Mouse (Mus musculus) forebrain, postnatal 0 days (tissue): ENCODE measurements around the gene Snx1. TPM values are rescaled to one million over a fixed set of nuclear protein-coding genes. Genes with fewer than 3 reads are reported as not detected.
A peak's percentile ranks its signal among the peaks of the same experiment; 100 is the strongest.

Experiments
- ATAC-seq: fragments of 200-750 bp; cut with Nextera tagmentation; 2 replicates; pipeline ENCODE4 v1.8.0; 2017; ENCODE audit warnings: mild to moderate bottlenecking, moderate library complexity
- DNase-seq: peaks from one replicate; pipeline ENCODE4 v3.0.0-alpha.2; 2015
- H3K27ac ChIP-seq: fragments of 300-500 bp; sonication (generic); 2 replicates; pipeline ENCODE4 v1.5.1; 2014; ENCODE audit warnings: low read depth, mild to moderate bottlenecking, antibody characterized with exemption, low read length, moderate library complexity, mixed read lengths
- H3K27me3 ChIP-seq: fragments of 300-500 bp; sonication (generic); 2 replicates; pipeline ENCODE4 v1.6.1; 2014; ENCODE audit warnings: mild to moderate bottlenecking, low read length, mixed read lengths; ENCODE audit not compliant: insufficient read depth
- H3K36me3 ChIP-seq: fragments of 300-500 bp; sonication (generic); 2 replicates; pipeline ENCODE4 v1.6.1; 2014; ENCODE audit warnings: mild to moderate bottlenecking, moderate library complexity; ENCODE audit not compliant: insufficient read depth
- H3K4me1 ChIP-seq: fragments of 300-500 bp; sonication (generic); 2 replicates; pipeline ENCODE4 v1.6.1; 2014; ENCODE audit warnings: antibody characterized with exemption; ENCODE audit not compliant: insufficient read depth
- H3K4me2 ChIP-seq: fragments of 300-500 bp; sonication (generic); 2 replicates; pipeline ENCODE4 v1.6.1; 2014; ENCODE audit warnings: low read depth, mild to moderate bottlenecking, moderate library complexity
- H3K4me3 ChIP-seq: fragments of 300-500 bp; sonication (generic); 2 replicates; pipeline ENCODE4 v1.5.1; 2014; ENCODE audit warnings: low read depth, low read length, mixed read lengths
- H3K9ac ChIP-seq: fragments of 300-500 bp; sonication (generic); 2 replicates; pipeline ENCODE4 v1.6.1; 2014; ENCODE audit warnings: mild to moderate bottlenecking
- H3K9me3 ChIP-seq: fragments of 300-500 bp; sonication (generic); 2 replicates; pipeline ENCODE4 v1.6.1; 2016; ENCODE audit warnings: low read length
- CTCF ChIP-seq: sonication (generic); IDR thresholded peaks from 2 replicates; pipeline ENCODE4 v1.5.1; 2016; ENCODE audit warnings: antibody characterized with exemption, control low read depth, low read depth
- WGBS: fragments of 180-500 bp; shearing (Covaris S2); extraction: QIAGEN DNeasy Blood & Tissue Kit; methylation state at CpG from one replicate; pipeline ENCODE4 v1.1.7; 2014; 5-methylcytosine and 5-hydroxymethylcytosine counted together
- polyA plus RNA-seq: library from polyadenylated mRNA; unstranded; fragments of >200 nt; fragmentation: Nextera tagmentation; extraction: Ambion mirVana; gene quantifications from 2 replicates; pipeline ENCODE4 v1.2.1, GENCODE M21; 2015
- total RNA-seq: library from RNA; depleted of rRNA; stranded (reverse); fragments of >200 nt; gene quantifications from 2 replicates; pipeline ENCODE4 v1.2.3, GENCODE M21; 2014; rRNA removed

The Snx1 gene
- total RNA-seq, result 59.8 and 66.9 TPM in 2 replicates
- polyA plus RNA-seq, result 42.8 and 51.5 TPM in 2 replicates

DNA sequence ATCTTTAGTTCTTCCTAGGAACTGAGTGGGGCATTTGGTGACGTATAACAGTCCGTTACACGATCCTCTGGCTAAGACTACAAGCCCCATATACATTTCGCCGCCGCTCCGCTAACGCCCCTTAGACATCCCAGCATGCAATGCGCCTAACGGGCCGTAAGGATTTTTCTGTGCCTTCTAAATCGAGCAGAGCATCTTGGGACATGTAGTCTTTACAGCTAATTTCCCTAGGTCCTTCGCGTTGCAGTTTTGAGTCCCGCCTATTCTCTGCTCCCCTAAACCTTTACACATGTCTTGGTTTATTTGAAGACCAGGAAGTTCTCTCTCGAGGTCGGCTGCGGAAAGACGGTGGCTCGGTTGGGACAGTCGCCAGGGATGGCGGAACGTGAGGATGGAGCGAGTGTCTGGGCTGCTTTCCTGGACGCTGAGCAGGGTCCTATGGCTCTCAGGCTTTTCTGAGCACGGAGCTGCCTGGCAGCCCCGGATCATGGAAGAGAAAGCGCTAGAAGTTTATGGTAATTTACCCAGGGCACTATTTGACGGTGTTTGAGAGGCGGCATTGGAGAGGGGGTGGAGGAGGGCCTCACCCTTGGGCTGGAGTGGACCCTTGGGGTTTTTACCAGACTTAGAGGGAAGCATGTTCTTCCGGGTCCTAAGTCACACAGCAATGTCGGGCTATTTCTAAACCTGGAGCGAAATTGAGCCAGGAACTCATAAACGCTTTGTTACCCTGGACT, at the start of gene Snx1, which contains the start of gene Ciao2a:
Gene Snx1, minus strand, starts transcription at position 132 of the 737 bp plus-strand sequence.
Gene Ciao2a, plus strand, starts transcription at position 156 of the 737 bp plus-strand sequence.
- H3K9me3 ChIP-seq, result no peaks in the 10 kb centered on the region
- H3K27ac ChIP-seq, result peak within 1 kb of the TSS; percentile 67
- H3K36me3 ChIP-seq, result 0 out of 2 replicates have a peak, but pooled peaks cover 4% of the 10 kb centered on the region
- 3% methylated on average over 34 of the region's 34 CpGs for WGBS
- H3K9ac ChIP-seq, result peak within 1 kb of the TSS; percentile 64
- peaks cover 5% of the 10 kb centered on the region for H3K4me1 ChIP-seq
- peak; percentile 36; the same call in 1 of the 2 replicates for TF ChIP-seq CTCF
- DNase-seq (peak; percentile 97), ATAC-seq (peak; percentile 66)
- H3K27me3 ChIP-seq, result no peaks in the 10 kb centered on the region
- H3K4me3 ChIP-seq, result peak within 1 kb of the TSS; percentile 64
- H3K4me2 ChIP-seq, result peak within 1 kb of the TSS; percentile 79

DNA sequence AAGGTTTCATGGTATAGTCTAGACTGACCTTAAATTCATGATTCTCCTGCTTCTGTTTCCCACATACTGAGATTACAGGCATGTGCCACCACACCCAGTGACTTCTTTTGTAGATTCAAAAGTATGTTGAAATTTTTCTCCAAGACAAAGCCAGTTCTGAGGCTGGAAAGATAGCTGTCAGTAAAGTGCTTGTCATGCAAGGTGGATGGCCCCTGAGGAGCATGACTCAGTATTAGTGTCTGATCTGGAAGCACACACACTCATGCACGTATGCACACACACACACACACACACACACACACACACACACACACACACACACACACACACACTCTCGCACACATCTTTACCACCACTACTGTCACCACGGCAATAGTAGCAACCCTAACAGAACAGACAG, 48.6 kb upstream of the Snx1 start:
- Histone ChIP-seq H3K36me3 (no peaks in the 10 kb centered on the region), H3K9me3 (no peaks in the 10 kb centered on the region), H3K4me3 (no peak overlapping the region), H3K4me1 (no peaks in the 10 kb centered on the region), H3K4me2 (no peak overlapping the region), H3K27me3 (no peaks in the 10 kb centered on the region), H3K9ac (no peak overlapping the region), H3K27ac (no peak overlapping the region)
- no peak for TF ChIP-seq CTCF
- DNase-seq, result no peak
- ATAC-seq, result no peak
- 88% methylated on average over 3 of the region's 3 CpGs for WGBS

DNA sequence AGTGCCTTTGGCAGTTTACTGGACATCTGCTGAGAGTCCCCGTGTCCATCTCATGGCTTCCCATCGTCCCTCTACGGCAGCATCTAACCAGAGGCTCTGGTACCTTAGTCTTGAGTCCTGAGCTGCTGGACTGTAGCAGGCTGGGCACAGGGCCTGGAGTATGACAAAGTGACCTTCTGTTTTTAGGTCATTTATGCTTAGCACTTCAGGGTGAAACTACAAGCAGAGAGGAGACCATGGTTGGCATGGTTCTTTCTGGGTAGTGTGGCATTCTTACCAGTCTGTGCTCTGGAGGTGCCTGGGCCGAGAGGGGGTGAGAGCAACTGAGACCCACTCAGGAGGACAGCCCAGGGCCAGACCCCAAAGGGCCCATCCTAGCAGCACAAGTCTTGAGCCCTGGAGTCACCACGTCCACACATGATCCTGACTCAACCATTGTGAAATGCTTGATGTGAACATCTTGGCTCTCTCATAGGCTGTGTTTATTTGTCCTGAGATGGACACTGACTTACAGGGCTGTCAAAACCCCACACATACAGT, 47.0 kb upstream of the Snx1 start:
- no peak for ATAC-seq
- no peak overlapping the region for H3K4me2 ChIP-seq
- H3K27ac ChIP-seq, result no peak overlapping the region
- no peaks in the 10 kb centered on the region for H3K36me3 ChIP-seq
- H3K27me3 ChIP-seq, result no peaks in the 10 kb centered on the region
- no peak for DNase-seq
- no peaks in the 10 kb centered on the region for H3K9me3 ChIP-seq
- no peak for TF ChIP-seq CTCF
- no peaks in the 10 kb centered on the region for H3K4me1 ChIP-seq
- H3K4me3 ChIP-seq, result no peak overlapping the region
- no peak overlapping the region for H3K9ac ChIP-seq
- 96% methylated on average over 5 of the region's 5 CpGs for WGBS

DNA sequence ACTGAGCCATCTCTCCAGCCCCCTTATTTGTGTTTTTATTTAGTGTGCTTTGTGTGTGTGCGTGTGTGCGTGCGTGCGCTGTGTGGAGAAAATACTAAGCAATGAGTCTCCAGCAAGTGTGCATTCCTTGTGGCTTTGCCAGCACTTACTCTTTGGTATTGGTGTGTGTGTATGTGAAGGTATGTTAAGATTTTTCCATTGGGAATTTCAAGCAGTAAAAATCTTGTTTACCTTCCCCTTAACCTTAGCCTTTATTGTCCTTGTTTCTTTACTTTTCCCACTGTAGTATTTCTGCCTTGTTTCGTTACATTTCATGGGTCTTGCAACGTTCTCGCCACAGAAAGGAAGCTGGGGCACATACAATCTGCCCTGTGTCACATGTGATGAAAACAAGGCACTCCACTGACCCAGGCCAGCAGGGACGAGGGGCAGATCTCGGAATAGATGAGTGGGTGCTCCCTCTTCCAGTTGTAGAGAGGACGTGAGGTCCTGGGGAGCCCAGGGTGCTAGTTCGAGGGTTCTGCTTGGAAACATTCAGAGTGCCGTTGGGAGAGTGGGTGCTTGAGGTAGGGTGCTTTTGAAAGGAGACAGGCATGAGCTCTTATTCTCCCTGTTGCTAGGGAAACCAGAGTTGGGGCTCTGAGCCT, 45.0 kb upstream of the Snx1 start:
- no peaks in the 10 kb centered on the region for H3K9me3 ChIP-seq
- no peak overlapping the region for H3K27ac ChIP-seq
- no peak overlapping the region for H3K4me2 ChIP-seq
- 56% methylated on average over 12 of the region's 12 CpGs for WGBS
- H3K4me1 ChIP-seq, result no peaks in the 10 kb centered on the region
- no peaks in the 10 kb centered on the region for H3K36me3 ChIP-seq
- H3K9ac ChIP-seq, result no peak overlapping the region
- no peaks in the 10 kb centered on the region for H3K27me3 ChIP-seq
- ATAC-seq (no peak), DNase-seq (no peak)
- no peak overlapping the region for H3K4me3 ChIP-seq
- TF ChIP-seq CTCF, result no peak

DNA sequence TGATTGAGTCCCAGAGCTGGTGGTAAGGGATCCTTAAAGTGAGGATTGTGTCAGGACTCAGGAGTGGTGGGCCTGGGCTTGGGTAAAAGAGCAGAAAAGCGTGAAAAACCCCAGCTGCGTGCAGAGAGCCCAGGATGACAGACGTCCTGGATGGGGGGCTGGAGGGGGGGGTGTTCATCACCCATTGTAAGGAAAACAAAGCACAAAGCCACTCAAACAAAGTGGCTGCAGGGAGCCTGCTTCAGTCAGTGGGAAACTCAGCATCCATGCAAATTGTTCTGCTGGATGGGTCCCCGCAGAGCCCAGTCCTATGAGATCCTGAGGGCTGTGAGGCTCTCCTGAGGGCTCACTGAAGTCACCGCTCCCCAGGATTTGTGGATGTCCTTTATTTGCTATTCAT, 44.1 kb upstream of the Snx1 start:
- H3K9ac ChIP-seq, result no peak overlapping the region
- no peak for DNase-seq
- no peak overlapping the region for H3K4me2 ChIP-seq
- no peak overlapping the region for H3K27ac ChIP-seq
- H3K36me3 ChIP-seq, result no peaks in the 10 kb centered on the region
- TF ChIP-seq CTCF, result no peak
- H3K9me3 ChIP-seq, result no peaks in the 10 kb centered on the region
- no peaks in the 10 kb centered on the region for H3K4me1 ChIP-seq
- ATAC-seq, result no peak
- WGBS, result 8% methylated on average over 5 of the region's 5 CpGs
- H3K27me3 ChIP-seq, result no peaks in the 10 kb centered on the region
- no peak overlapping the region for H3K4me3 ChIP-seq

DNA sequence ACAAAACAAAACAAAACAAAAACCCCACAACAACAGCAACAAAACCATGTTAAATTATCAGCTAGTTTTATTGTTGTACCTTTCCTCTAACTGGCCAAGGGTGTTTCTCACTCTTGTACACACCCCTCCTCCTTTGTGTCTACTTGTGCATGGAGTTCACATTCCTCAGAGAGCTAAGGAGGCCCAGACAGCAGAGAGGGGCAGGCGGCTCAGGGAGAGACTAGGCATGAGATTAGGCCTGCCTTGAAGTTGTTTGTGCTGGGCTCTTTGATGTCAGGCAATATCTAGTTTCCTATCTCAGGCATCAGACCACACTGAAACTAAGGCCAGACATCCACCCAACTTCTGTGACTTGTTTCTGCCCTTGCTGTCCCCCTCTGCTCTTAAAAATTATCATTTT, 41.8 kb upstream of the Snx1 start:
- Histone ChIP-seq H3K4me1 (no peaks in the 10 kb centered on the region), H3K4me2 (no peak overlapping the region), H3K4me3 (no peak overlapping the region), H3K9me3 (no peaks in the 10 kb centered on the region), H3K27ac (no peak overlapping the region), H3K27me3 (no peaks in the 10 kb centered on the region), H3K36me3 (no peaks in the 10 kb centered on the region), H3K9ac (no peak overlapping the region)
- no peak for ATAC-seq
- no peak for TF ChIP-seq CTCF
- WGBS, result 15% methylated on average over 1 of the region's 1 CpGs
- no peak for DNase-seq

DNA sequence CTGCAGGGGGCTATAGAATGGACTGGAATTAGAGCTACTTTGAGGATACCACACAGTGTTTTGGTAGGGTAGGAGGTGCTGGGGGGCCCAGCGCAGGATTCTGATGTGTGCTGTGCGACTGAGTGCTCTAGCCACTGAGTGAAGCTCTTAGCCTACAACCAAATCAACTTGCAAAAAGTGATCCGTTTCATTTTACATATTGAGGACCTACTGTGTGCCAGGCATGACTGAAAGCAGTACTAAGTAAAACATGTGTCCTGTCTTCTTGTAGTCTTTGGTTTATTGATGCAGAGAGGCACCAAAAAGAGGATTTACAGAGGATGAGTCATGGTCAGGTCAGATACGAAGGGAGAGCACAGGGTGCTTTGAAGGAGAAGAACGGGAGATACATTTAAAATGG, 40.8 kb upstream of the Snx1 start:
- no peak for TF ChIP-seq CTCF
- no peak overlapping the region for H3K27ac ChIP-seq
- H3K9ac ChIP-seq, result no peak overlapping the region
- WGBS, result 88% methylated on average over 5 of the region's 5 CpGs
- no peaks in the 10 kb centered on the region for H3K27me3 ChIP-seq
- ATAC-seq, result no peak
- no peaks in the 10 kb centered on the region for H3K9me3 ChIP-seq
- no peak for DNase-seq
- H3K4me1 ChIP-seq, result no peaks in the 10 kb centered on the region
- H3K36me3 ChIP-seq, result no peaks in the 10 kb centered on the region
- no peak overlapping the region for H3K4me3 ChIP-seq
- H3K4me2 ChIP-seq, result no peak overlapping the region
